Mouse (Mus musculus) frontal cortex, postnatal 25 days (tissue): ENCODE measurements around the gene Gm12185.

Experiments
- DNase-seq, 2 experiments: peaks; one replicate each; pipeline ENCODE4 v3.0.0; 2022; ENCODE audit warnings: low spot score in 2 of 2

Gene Gm12185

DNA sequence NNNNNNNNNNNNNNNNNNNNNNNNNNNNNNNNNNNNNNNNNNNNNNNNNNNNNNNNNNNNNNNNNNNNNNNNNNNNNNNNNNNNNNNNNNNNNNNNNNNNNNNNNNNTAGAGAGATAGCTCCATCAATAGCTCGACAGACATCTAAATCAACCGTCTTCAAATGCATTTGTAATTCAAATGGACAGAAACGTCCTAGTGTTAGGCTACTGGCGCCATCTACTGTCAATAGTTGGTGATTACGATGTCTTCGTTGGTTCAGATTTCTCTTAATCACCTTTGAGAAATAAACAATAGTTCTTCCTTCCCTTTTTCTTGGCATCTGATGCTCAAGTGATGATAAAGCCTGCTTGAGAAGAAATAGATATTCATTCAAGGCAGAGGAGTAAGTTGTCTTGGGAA lies 133.0 kb downstream of the Gm12185 start:
- DNase-seq: peak in 1 of 2 experiments; percentile 25
